Mouse (Mus musculus) natural killer cell, adult 2 months (primary cell): ENCODE data around the gene Ripply3.
"Not testable (repeated sequence)": the region's sequence is repeated elsewhere in the genome, so short reads cannot be mapped to it uniquely, and the experiment has no call there.

Experiments used
- DNase-seq, 2 experiments: peaks; one replicate each; pipeline ENCODE4 v3.0.0; 2022; ENCODE audit warnings: low spot score in 2 of 2

The Ripply3 gene

GRCm38 (mm10) chr16:94314626-94315025, 13.6 kb upstream of the Ripply3 start:
- DNase-seq = no peak

- peak; percentile 36 to 62 for DNase-seq
Observed at GRCm38 (mm10) chr16:94315215-94315614, 13.0 kb upstream of the Ripply3 start.

GRCm38 (mm10) chr16:94317752-94318151, 10.5 kb upstream of the Ripply3 start:
- DNase-seq = no peak

GRCm38 (mm10) chr16:94320223-94320622, 8.0 kb upstream of the Ripply3 start:
- no peak for DNase-seq

GRCm38 (mm10) chr16:94323681-94324080, 4.5 kb upstream of the Ripply3 start:
- no peak for DNase-seq

GRCm38 (mm10) chr16:94326008-94326407, 2.2 kb upstream of the Ripply3 start:
- no peak for DNase-seq

GRCm38 (mm10) chr16:94328881-94329867, 954 bp downstream of the Ripply3 start:
- peak in 1 of 2 experiments; percentile 29 for DNase-seq

GRCm38 (mm10) chr16:94330429-94330828, 2.2 kb downstream of the Ripply3 start:
- no peak for DNase-seq

GRCm38 (mm10) chr16:94331233-94331885, 3.1 kb downstream of the Ripply3 start:
- no peak for DNase-seq

GRCm38 (mm10) chr16:94331886-94332252, 3.6 kb downstream of the Ripply3 start:
- DNase-seq = peak; percentile 69 to 77

- DNase-seq = no peak
Observed at GRCm38 (mm10) chr16:94335656-94336055, 7.4 kb downstream of the Ripply3 start.

- DNase-seq = not testable (repeated sequence)
Observed at GRCm38 (mm10) chr16:94339164-94340160, 11.2 kb downstream of the Ripply3 start.

- no peak for DNase-seq
Observed at GRCm38 (mm10) chr16:94345733-94346132, 17.5 kb downstream of the Ripply3 start.

- no peak for DNase-seq
Observed at GRCm38 (mm10) chr16:94347080-94347731, 19.0 kb downstream of the Ripply3 start.

GRCm38 (mm10) chr16:94348779-94349178, 20.6 kb downstream of the Ripply3 start:
- no peak for DNase-seq

- no peak for DNase-seq
Observed at GRCm38 (mm10) chr16:94349588-94350286, 21.5 kb downstream of the Ripply3 start.

GRCm38 (mm10) chr16:94350287-94350677, 22.1 kb downstream of the Ripply3 start:
- no peak for DNase-seq

- peak; percentile 58 to 60 for DNase-seq
Observed at GRCm38 (mm10) chr16:94354450-94354849, 26.2 kb downstream of the Ripply3 start.

- no peak for DNase-seq
Observed at GRCm38 (mm10) chr16:94356046-94356445, 27.8 kb downstream of the Ripply3 start.

GRCm38 (mm10) chr16:94356776-94357494, 28.7 kb downstream of the Ripply3 start:
- DNase-seq = no peak
